Mouse (Mus musculus) kidney, embryonic 14.5 days (tissue): Measurements from ENCODE around the gene Socs5. TPM values are rescaled to one million over a fixed set of nuclear protein-coding genes. Genes with fewer than 3 reads are reported as not detected.
A peak's percentile ranks its signal among the peaks of the same experiment; 100 is the strongest.

Experiments used
- ATAC-seq: fragments of 200-750 bp; cut with Nextera tagmentation; 2 replicates; pipeline ENCODE4 v1.8.0; 2017; ENCODE audit warnings: moderate number of reproducible peaks, mild to moderate bottlenecking, moderate TSS enrichment, moderate library complexity; ENCODE audit not compliant: low FRiP score, low TSS enrichment
- H3K27ac ChIP-seq: fragments of 300-500 bp; sonication (generic); 2 replicates; pipeline ENCODE4 v1.5.1; 2014; ENCODE audit warnings: low read depth, mild to moderate bottlenecking, low read length, moderate library complexity, mixed read lengths
- H3K27me3 ChIP-seq: fragments of 300-500 bp; sonication (generic); 2 replicates; pipeline ENCODE4 v1.6.1; 2014; ENCODE audit warnings: mild to moderate bottlenecking, low read length; ENCODE audit not compliant: control insufficient read depth, insufficient read depth
- H3K36me3 ChIP-seq: fragments of 300-500 bp; sonication (generic); 2 replicates; pipeline ENCODE4 v1.6.1; 2014; ENCODE audit warnings: low read length, mixed read lengths; ENCODE audit not compliant: control insufficient read depth, insufficient read depth
- H3K4me1 ChIP-seq: fragments of 300-500 bp; sonication (generic); 2 replicates; pipeline ENCODE4 v1.6.1; 2014; ENCODE audit warnings: low read length, mixed read lengths; ENCODE audit not compliant: control insufficient read depth, insufficient read depth
- H3K4me2 ChIP-seq: fragments of 300-500 bp; sonication (generic); replicated peaks from 2 replicates; pipeline ENCODE4 v1.6.1; 2014; ENCODE audit warnings: low read depth, mild to moderate bottlenecking, low read length
- H3K4me3 ChIP-seq: fragments of 300-500 bp; sonication (generic); 2 replicates; pipeline ENCODE4 v1.5.1; 2014; ENCODE audit warnings: mild to moderate bottlenecking, low read length
- H3K9ac ChIP-seq: fragments of 300-500 bp; sonication (generic); 2 replicates; pipeline ENCODE4 v1.6.1; 2014; ENCODE audit warnings: low read depth, mild to moderate bottlenecking, low read length, moderate library complexity
- H3K9me3 ChIP-seq: fragments of 300-500 bp; sonication (generic); 2 replicates; pipeline ENCODE4 v1.6.1; 2016; ENCODE audit warnings: low read length; ENCODE audit not compliant: control insufficient read depth
- WGBS: fragments of 180-500 bp; shearing (Covaris S2); extraction: QIAGEN DNeasy Blood & Tissue Kit; methylation state at CpG from one replicate; pipeline ENCODE4 v1.1.7; 2014; 5-methylcytosine and 5-hydroxymethylcytosine counted together
- polyA plus RNA-seq: library from polyadenylated mRNA; unstranded; fragments of >200 nt; fragmentation: Nextera tagmentation; extraction: Ambion mirVana; gene quantifications from 2 replicates; pipeline ENCODE4 v1.2.1, GENCODE M21; 2014

Gene Socs5
- polyA plus RNA-seq, 1 experiment from 2014 or later = 24.5 TPM

- no peak overlapping the region for H3K27ac ChIP-seq
- no peak overlapping the region for H3K9ac ChIP-seq
- peaks cover 5% of the 10 kb centered on the region; the same call in 1 of the 2 replicates for H3K4me1 ChIP-seq
- H3K4me2 ChIP-seq = no peak overlapping the region
- no peaks in the 10 kb centered on the region for H3K27me3 ChIP-seq
- WGBS = 78% methylated on average over 5 of the region's 5 CpGs
- H3K4me3 ChIP-seq = no peak overlapping the region
- ATAC-seq = no peak
- no peaks in the 10 kb centered on the region for H3K9me3 ChIP-seq
- no peaks in the 10 kb centered on the region for H3K36me3 ChIP-seq
Measured at GRCm38 (mm10) chr17:87103060-87103459, 4.4 kb upstream of the Socs5 start.

GRCm38 (mm10) chr17:87104276-87104675 lies 3.2 kb upstream of the Socs5 start:
- no peaks in the 10 kb centered on the region for H3K27me3 ChIP-seq
- no peak overlapping the region for H3K4me3 ChIP-seq
- no peaks in the 10 kb centered on the region for H3K9me3 ChIP-seq
- ATAC-seq = no peak
- no peak overlapping the region for H3K4me2 ChIP-seq
- H3K27ac ChIP-seq = no peak overlapping the region
- H3K9ac ChIP-seq = no peak overlapping the region
- 92% methylated on average over 4 of the region's 4 CpGs for WGBS
- peaks cover 11% of the 10 kb centered on the region; the same call in 1 of the 2 replicates for H3K4me1 ChIP-seq
- no peaks in the 10 kb centered on the region for H3K36me3 ChIP-seq

- ATAC-seq = no peak
- Histone ChIP-seq H3K27ac (no peak overlapping the region), H3K36me3 (no peaks in the 10 kb centered on the region), H3K9me3 (no peaks in the 10 kb centered on the region), H3K9ac (peak overlapping the region; percentile 51; the same call in 1 of the 2 replicates), H3K27me3 (no peaks in the 10 kb centered on the region), H3K4me3 (peak overlapping the region; percentile 80; the same call in 1 of the 2 replicates), H3K4me2 (peak overlapping the region; percentile 83; the same call in 1 of the 2 replicates), H3K4me1 (peaks cover 14% of the 10 kb centered on the region; the same call in 1 of the 2 replicates)
- WGBS = 85% methylated on average over 7 of the region's 7 CpGs
Measured at GRCm38 (mm10) chr17:87105941-87106340, 1.5 kb upstream of the Socs5 start.

GRCm38 (mm10) chr17:87106691-87107523 lies 572 bp upstream of the Socs5 start:
- no peaks in the 10 kb centered on the region for H3K36me3 ChIP-seq
- ATAC-seq = peak; percentile 99
- under 1% methylated on average over 46 of the region's 51 CpGs for WGBS

GRCm38 (mm10) chr17:87108507-87109292 lies 1.2 kb downstream of the Socs5 start:
- Histone ChIP-seq H3K4me2 (peak overlapping the region; percentile 83), H3K36me3 (no peaks in the 10 kb centered on the region), H3K9ac (peak overlapping the region; percentile 94), H3K27me3 (no peaks in the 10 kb centered on the region), H3K27ac (no peak overlapping the region), H3K4me1 (peaks cover 14% of the 10 kb centered on the region; the same call in 1 of the 2 replicates), H3K4me3 (peak overlapping the region; percentile 80), H3K9me3 (no peaks in the 10 kb centered on the region)
- WGBS = 43% methylated on average over 13 of the region's 13 CpGs
- ATAC-seq = no peak

More at GRCm38 (mm10) chr17:87106691-87107523, 572 bp upstream of the Socs5 start:
- Histone ChIP-seq H3K4me2 (peak overlapping the region; percentile 83), H3K4me1 (peaks cover 14% of the 10 kb centered on the region; the same call in 1 of the 2 replicates), H3K9ac (peak overlapping the region; percentile 94), H3K4me3 (peak overlapping the region; percentile 80), H3K27ac (peak overlapping the region; percentile 21; the same call in 1 of the 2 replicates), H3K27me3 (no peaks in the 10 kb centered on the region), H3K9me3 (no peaks in the 10 kb centered on the region)

GRCm38 (mm10) chr17:87109504-87109903 lies 2.0 kb downstream of the Socs5 start:
- Histone ChIP-seq H3K9ac (no peak overlapping the region), H3K4me1 (peaks cover 14% of the 10 kb centered on the region; the same call in 1 of the 2 replicates), H3K36me3 (no peaks in the 10 kb centered on the region), H3K9me3 (no peaks in the 10 kb centered on the region), H3K27me3 (no peaks in the 10 kb centered on the region), H3K4me2 (no peak overlapping the region), H3K4me3 (no peak overlapping the region), H3K27ac (no peak overlapping the region)
- no peak for ATAC-seq
- 83% methylated on average over 7 of the region's 7 CpGs for WGBS

GRCm38 (mm10) chr17:87112852-87113592 lies 5.5 kb downstream of the Socs5 start:
- Histone ChIP-seq H3K27ac (no peak overlapping the region), H3K4me1 (peaks cover 15% of the 10 kb centered on the region; the same call in 1 of the 2 replicates), H3K4me3 (no peak overlapping the region), H3K4me2 (no peak overlapping the region), H3K27me3 (no peaks in the 10 kb centered on the region), H3K9ac (no peak overlapping the region), H3K9me3 (no peaks in the 10 kb centered on the region), H3K36me3 (no peaks in the 10 kb centered on the region)
- no peak for ATAC-seq
- WGBS = 68% methylated on average over 5 of the region's 5 CpGs

- Histone ChIP-seq H3K27ac (no peak overlapping the region), H3K27me3 (no peaks in the 10 kb centered on the region), H3K36me3 (no peaks in the 10 kb centered on the region), H3K4me3 (no peak overlapping the region), H3K4me1 (0 out of 2 replicates have a peak, but pooled peaks cover 6% of the 10 kb centered on the region), H3K4me2 (no peak overlapping the region), H3K9ac (no peak overlapping the region), H3K9me3 (no peaks in the 10 kb centered on the region)
- WGBS = 57% methylated on average over 6 of the region's 6 CpGs
- no peak for ATAC-seq
Measured at GRCm38 (mm10) chr17:87115615-87116014, 8.1 kb downstream of the Socs5 start.
